Mouse (Mus musculus): Measurements from ENCODE around the gene Chmp2a.

DNA sequence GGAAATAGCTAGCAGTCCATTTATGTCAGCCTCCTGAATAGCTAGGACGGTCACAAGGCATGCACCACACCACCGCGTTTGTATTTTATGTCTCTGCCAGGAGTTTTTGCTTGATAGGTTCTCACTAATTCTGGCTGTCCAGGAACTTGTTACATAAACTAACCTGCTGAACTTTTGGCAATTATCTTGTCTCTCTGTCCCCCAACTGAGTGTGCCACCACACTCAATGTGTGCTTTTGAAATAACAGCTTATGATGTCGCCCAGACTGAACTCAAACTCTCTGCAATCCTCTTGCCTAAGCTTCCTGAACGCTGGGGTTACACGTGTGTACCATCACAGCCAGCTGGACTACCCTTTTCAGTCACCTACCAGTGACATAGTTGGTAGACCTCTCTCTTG is 7.9 kb upstream of the Chmp2a start:
- TF ChIP-seq POLR2A (IDR thresholded peaks at IDR 0.05; ENCODE audit: low read depth, low read length) = no peak; the same call in 1 of the 2 replicates
- TF ChIP-seq CTCF (IDR thresholded peaks at IDR 0.05; ENCODE audit: borderline replicate concordance, insufficient read depth, low read length) = no peak

All from embryonic fibroblast, embryonic 13.5 days (primary cell).